Mouse (Mus musculus): ENCODE measurements around the gene Cbfa2t3.
"Not testable (repeated sequence)": the region's sequence is repeated elsewhere in the genome, so short reads cannot be mapped to it uniquely, and the experiment has no call there.

Cbfa2t3 gene

GRCm38 (mm10) chr8:122638601-122639000 is 60.3 kb downstream of the Cbfa2t3 start:
- no peak for DNase-seq (ENCODE audit: low spot score in 2 of 2)

DNA sequence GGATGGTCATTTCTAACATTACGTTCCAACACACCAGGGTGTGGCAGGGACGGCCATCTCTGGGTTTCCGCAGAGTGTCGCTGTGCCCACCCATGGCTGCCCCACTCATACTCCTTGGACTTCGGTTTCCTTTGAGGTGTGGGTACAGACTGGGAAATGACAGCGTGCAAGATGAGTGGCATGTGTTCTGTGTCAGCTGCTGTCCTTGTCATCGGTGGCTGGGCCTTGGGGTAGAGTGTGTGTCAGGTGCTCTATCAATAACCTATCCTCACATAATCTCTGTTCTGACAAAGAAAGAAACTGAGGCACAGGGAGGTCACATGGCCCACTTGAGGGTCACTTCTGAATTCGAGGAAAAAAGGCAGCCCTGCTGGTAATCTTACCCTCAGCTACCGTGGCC is 61.7 kb downstream of the Cbfa2t3 start:
- no peak for DNase-seq (ENCODE audit: low spot score in 2 of 2)

- DNase-seq (ENCODE audit: low spot score in 2 of 2), result no peak
Measured at GRCm38 (mm10) chr8:122636803-122637175, 62.1 kb downstream of the Cbfa2t3 start.

DNA sequence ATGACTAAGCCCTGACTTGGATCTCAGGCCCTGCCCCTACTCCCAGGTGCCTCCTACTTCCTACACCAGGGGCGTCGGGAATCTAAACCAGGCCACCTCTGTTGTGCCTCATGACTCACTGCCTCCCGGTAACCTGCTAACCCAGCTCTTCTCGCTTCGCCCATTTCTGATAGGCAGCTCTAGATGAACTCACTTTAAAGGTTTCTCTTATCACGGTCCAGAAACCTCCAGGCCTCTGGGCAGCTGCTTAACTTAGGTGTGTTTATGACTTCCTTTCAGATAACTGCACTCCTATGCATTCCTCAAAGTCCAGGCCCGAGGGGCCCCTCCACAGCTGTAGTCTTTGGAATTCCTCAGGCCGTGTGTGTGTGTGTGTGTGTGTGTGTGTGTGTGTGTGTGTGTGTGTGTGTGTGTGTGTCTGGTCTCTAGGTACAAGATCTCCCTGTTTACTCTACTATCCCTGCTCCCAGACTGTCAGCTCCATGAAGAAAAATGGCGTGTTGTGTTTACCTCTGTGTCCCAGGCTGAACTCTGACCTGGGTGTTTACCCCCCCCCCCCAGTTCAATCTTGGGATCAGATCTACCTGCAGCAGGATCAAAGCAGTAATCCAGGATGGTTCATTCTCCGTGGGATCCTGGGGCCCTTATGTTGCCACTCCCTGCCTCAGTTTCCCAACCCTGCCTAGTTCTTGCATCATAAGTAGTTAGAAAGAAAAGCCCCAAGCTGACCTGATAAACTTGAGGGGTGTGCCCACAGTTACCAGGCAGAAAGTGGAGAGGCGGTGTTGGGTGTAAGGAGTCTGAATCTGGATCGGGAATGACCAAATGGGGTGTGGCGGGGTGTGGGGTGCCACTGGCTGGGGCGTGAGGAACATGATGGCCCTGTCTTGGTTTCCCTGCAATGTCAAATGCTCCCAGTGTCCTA is 62.8 kb downstream of the Cbfa2t3 start:
- DNase-seq (ENCODE audit: low spot score in 2 of 2), result peak; percentile 38 to 57

DNA sequence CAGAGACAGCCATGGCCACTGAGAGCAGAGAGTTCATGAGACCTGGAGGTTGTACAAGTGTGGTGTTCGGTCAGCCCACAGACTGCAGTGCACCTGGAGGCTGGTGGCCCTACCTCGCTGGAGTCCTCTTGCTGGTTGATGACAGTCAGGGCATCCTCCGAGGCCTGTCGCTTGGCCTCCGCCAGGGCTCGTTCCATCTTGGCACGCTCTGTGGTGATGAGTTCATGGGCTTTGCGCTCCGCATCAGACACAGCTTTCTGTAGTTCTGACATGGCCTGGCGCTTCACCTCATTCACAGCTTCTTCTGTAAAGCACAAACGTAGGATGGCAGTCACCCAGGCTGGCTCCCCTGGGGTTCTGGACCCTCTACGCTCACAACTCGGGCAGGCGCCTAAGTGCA is 65.7 kb downstream of the Cbfa2t3 start:
- no peak for DNase-seq (ENCODE audit: low spot score in 2 of 2)

DNA sequence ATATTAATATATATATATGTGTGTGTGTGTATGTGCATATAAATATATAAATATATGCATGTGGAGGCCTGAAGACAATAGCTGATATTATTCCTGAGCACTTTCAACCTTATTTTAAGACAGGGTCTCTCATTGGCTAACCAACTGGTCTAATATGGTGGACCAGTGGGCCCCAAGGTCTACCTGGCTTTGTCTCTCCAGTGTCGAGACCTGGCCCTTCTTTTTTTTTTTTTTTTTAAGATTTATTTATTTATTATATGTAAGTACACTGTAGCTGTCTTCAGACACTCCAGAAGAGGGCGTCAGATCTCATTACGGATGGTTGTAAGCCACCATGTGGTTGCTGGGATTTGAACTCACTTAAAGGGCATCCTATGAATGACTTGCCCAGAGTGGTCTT is 66.8 kb downstream of the Cbfa2t3 start:
- DNase-seq (ENCODE audit: low spot score in 2 of 2), result not testable (repeated sequence)

DNA sequence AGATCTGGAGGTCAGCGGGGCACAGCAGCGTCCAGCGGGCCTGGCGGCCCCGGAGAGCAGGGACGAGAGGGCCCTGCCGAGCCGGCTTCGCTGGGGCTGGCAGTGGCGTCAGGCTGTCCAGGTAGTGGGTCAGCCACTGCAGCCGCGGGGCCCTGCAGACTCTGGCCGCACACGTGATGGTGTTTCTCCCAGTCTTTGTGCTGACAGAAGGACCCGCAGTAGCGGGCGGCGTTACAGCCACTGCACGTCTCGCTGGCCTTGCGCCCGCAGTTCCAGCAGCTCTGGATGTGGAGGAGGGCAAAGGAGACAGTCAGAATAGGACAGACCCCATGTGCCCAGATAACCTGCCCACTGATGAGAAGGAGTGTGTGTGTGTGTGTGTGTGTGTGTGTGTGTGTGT is 68.2 kb downstream of the Cbfa2t3 start:
- no peak for DNase-seq (ENCODE audit: low spot score in 2 of 2)

DNA sequence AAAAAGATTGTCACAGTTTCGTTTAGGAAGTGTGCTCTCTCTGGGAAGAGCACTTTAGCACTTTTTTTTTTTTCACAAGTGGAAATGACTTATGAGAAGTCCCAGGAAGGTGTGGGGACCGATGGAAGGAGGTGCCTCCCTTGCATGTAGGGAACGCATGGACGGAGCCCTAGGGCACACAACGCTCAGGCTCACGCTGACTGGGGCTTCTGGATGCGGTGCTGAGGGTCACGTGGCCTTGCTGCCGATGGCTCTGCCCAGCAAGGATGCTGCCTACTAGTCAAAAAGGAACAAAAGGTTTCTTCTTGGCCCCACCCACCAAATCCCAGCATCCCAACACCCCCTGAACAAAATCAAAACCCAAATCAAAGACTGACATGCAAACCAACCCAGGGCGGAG is 69.5 kb downstream of the Cbfa2t3 start:
- no peak for DNase-seq (ENCODE audit: low spot score in 2 of 2)

DNA sequence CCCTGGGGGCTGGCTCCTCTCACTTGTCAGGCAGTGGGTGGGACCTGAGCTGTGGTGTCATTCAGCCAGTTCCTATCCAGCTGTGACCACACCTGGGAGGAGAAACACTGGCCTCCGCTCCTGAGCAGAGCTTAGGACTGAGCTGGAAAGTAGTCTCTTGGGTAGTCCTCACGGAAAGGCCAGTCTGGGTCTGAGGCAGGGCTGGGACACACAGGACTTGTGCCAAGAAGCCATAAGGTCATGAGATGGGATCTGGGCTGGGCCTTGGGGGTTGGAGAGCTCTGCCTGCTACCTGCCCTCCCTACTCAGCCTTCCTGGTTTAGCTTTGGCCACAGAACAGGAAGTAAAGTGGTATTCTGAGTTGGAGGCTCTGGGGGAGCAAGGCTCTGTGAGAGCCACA is 72.0 kb downstream of the Cbfa2t3 start:
- DNase-seq (ENCODE audit: low spot score in 2 of 2), result no peak

- no peak for DNase-seq (ENCODE audit: low spot score in 2 of 2)
Measured at GRCm38 (mm10) chr8:122625811-122626210, 73.1 kb downstream of the Cbfa2t3 start.

DNA sequence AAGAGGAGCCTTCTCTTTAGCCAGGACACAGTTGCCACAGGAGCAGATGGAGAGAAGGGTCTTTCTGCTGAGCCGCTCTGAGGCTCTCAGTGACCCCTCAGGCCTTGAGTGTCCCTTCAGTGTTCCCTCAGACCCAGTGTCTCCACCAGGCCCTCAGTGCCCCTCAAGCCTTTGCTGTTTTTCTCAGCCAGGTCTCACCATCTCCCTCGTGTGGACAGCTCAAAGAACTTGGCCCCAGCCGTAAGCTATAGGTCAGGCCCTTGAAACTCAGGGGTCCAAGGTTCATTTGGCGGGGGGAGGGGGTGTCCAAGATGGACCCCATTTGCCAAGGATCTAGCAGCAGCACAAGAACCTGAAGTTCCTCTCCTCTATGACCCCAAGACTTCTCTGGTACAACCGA is 74.3 kb downstream of the Cbfa2t3 start:
- DNase-seq (ENCODE audit: low spot score in 2 of 2), result no peak

GRCm38 (mm10) chr8:122623844-122624642 is 74.9 kb downstream of the Cbfa2t3 start:
- no peak for DNase-seq (ENCODE audit: low spot score in 2 of 2)

DNA sequence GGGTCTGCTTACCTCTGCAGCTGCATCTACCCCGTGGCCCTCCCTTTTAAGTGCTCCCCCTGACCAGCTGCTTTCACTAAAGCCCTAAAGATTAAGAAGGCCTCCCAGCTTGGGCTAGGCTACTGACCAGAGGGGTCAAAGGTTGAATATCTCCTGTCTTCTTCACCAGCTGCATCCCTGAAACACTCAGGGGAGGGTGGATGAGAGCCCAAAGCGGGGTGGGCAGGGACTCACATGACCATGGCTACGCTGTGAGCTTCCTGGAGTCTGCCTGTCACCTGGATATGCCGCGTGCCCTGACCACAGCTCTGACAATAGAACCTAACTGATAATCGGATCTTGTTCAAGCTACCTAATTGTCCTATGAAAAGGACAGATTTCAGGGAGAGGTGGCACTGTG is 76.2 kb downstream of the Cbfa2t3 start, which contains the start of gene Pabpn1l:
Gene Pabpn1l, minus strand, starts transcription at position 13 of the 400 bp plus-strand sequence.
- DNase-seq (ENCODE audit: low spot score in 2 of 2), result no peak

DNA sequence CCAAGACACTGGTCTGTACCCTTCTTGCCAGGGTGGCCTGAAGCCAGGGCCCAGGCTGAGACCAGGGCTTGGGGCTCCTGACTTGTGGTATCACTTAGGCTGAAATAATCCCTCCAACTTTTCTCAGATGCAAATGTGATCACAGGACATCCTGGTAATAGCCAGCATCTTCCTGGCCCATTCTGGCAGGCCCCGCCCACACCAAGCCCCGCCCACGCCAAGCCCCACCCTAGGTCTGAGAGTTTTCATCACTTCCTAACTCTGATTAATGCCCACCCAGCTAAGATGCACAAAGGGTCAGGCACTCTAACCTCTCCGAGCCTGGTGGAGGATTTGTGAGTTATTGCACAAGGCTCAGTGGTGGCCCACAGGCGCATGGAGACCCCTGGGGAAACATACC is 78.5 kb downstream of the Cbfa2t3 start:
- DNase-seq (ENCODE audit: low spot score in 2 of 2), result no peak

DNA sequence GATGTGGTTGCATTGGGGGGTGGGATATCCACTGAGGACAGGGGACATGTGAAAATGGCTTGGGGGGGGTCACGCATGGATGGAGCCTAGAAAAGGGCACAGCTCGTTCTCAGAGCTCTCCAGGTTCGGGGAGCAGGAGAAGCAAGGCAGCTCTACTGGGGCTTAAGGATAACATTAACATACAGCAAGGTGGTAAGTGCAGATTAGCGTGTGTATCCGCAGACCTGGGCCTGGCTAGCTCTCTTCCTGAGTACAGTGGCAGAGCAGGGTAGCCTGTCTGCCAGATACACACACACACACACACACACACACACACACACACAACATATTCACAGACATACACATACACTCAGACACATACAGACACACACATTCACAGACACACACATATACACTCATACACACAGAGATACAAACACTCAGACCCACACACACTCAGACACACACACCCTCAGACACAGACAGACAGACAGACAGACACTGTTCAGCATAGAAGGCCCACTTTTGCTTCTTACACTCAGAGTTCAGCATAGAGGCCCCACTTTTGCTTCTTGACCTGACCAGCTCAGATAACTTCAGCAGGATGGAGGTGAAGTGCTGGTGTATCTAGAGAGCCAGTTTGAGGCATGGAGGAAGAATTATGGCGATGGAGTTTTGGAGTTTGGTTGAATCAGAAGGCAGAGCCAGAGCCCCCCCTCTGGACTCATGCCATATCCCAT is 80.1 kb downstream of the Cbfa2t3 start:
- DNase-seq (ENCODE audit: low spot score in 2 of 2), result no peak

DNA sequence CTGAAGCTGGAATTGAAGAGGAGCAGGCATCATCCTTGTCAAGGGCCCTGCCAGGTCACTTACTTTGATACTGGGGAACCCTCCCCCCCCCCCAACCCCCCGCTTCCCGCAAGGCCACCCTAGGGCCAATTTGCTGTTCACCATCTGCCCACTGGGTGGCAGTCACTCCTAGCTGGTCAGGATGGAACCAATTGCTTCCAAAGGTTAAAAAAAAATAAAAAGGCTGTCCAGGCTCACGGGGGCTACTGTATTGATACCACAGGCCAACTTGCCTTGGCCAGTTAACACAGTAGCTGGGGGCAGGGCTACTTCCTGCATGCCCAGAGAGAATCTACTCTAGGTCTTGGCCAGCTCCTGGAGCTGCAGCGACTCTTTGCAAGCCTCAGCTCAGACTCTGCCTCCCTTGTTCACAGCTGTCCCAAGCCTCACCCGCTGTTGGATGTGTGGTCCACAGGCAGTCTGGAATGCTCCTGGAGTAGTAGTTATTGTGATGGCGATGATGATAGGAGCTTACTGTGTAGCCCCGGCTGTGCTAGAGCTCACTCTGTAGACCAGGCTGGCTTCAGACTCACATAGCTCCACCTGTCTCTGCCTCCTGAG is 80.9 kb downstream of the Cbfa2t3 start:
- peak; percentile 72 to 80 for DNase-seq (ENCODE audit: low spot score in 2 of 2)

GRCm38 (mm10) chr8:122616181-122616905 is 82.6 kb downstream of the Cbfa2t3 start:
- peak; percentile 40 to 63 for DNase-seq (ENCODE audit: low spot score in 2 of 2)

GRCm38 (mm10) chr8:122611295-122612133 is 87.4 kb downstream of the Cbfa2t3 start, which contains the start of the genes Galns and Trappc2l:
Galns (minus strand) TSS chr8:122611463.
Trappc2l (plus strand) TSS chr8:122611640.
- DNase-seq (ENCODE audit: low spot score in 2 of 2), result peak; percentile 93 to 95

GRCm38 (mm10) chr8:122610612-122611277 is 88.2 kb downstream of the Cbfa2t3 start:
- DNase-seq (ENCODE audit: low spot score in 2 of 2), result no peak

Measured in urinary bladder, postnatal 36 days (tissue).